Mouse (Mus musculus) layer of hippocampus, postnatal 10 days (tissue): Measurements from ENCODE around the gene 2310022B05Rik. TPM values are rescaled to one million over a fixed set of nuclear protein-coding genes. Genes with fewer than 3 reads are reported as not detected.

Experiments used
- DNase-seq, 2 experiments: peaks; one replicate each; pipeline ENCODE4 v3.0.0; 2021; ENCODE audit warnings: low spot score in 2 of 2
- total RNA-seq, 2 experiments: library from RNA; stranded (reverse); gene quantifications; 2 replicates each; pipeline ENCODE4 v1.2.3; 2021

The 2310022B05Rik gene
- total RNA-seq, 2 experiments from 2014 or later = 96.2 to 106 TPM

GRCm38 (mm10) chr8:124614325-124614724 lies 48.8 kb downstream of the 2310022B05Rik start:
- no peak for DNase-seq

- DNase-seq = peak in 1 of 2 experiments; percentile 45
Observed at GRCm38 (mm10) chr8:124608972-124609353, 54.2 kb downstream of the 2310022B05Rik start.

DNA sequence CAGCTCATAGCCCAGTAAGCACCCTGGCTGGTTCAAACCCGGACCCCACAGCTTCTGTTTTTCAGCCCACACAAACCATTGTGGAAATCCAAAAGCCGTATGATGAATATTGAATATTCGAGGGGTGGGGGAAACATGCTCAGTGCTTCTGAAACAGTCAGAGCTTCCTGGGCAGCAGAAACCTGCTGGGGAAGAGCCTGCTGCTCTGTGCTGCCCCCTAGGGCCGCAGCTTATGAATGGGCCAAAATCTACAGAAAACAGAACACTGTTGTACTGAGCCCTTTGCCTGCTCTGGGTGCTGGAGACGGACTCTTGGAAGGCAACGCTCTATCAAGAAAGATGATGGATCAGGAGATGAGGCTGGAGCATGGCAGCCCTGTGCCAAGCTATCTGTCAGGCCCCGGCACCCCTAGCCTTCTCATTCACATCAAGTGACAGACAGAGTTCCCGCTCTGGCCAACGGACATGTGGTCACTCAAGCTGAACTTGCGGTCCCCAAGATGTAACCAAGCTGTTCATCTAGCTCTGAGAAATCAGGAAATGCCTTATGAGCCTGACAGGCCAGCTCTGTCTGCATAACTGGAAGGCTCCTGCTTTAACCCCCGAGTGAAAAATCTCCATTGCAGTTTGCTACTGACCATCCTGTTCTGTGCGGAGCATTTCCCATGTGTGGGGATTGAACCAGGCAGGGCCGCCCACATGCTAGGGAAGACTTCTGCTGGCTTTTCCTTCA lies 54.8 kb downstream of the 2310022B05Rik start:
- peak; percentile 62 to 65 for DNase-seq

- DNase-seq = no peak
Observed at GRCm38 (mm10) chr8:124604066-124604465, 59.1 kb downstream of the 2310022B05Rik start.

- DNase-seq = no peak
Observed at GRCm38 (mm10) chr8:124589393-124589792, 73.8 kb downstream of the 2310022B05Rik start.

- DNase-seq = no peak
Observed at GRCm38 (mm10) chr8:124586556-124586955, 76.6 kb downstream of the 2310022B05Rik start.

Other genes with a start within 250 kb of the 2310022B05Rik start
- 100 to 1,000 TPM; 102 to 111 TPM for gene Pgbd5, start 223.7 kb downstream of the 2310022B05Rik start, total RNA-seq
- 10 to 100 TPM; 34.7 to 38.7 TPM for gene Cog2, start 142.6 kb downstream of the 2310022B05Rik start, total RNA-seq
- gene Agt, start 93.7 kb downstream of the 2310022B05Rik start, total RNA-seq = 10 to 100 TPM; 31.6 to 42.5 TPM
- under 1 TPM in 1 of 2 experiments, not detected in 1; 0.13 TPM for gene Capn9, start 87.3 kb downstream of the 2310022B05Rik start, total RNA-seq
- 10 to 100 TPM; 59.3 to 61.0 TPM for gene Ttc13, start 58.6 kb upstream of the 2310022B05Rik start, total RNA-seq
- 10 to 100 TPM; 15.6 to 20.2 TPM for gene Arv1, start 58.8 kb upstream of the 2310022B05Rik start, total RNA-seq
- under 1 TPM; 0.25 to 0.37 TPM for gene Fam89a, start 88.5 kb upstream of the 2310022B05Rik start, total RNA-seq
- gene Trim67, start 129.7 kb upstream of the 2310022B05Rik start, total RNA-seq = 10 to 100 TPM; 49.8 to 53.1 TPM
- 10 to 100 TPM; 57.8 to 62.8 TPM for gene Gnpat, start 199.7 kb upstream of the 2310022B05Rik start, total RNA-seq
- gene 2810004N23Rik, start 199.8 kb upstream of the 2310022B05Rik start, total RNA-seq = 10 to 100 TPM; 21.5 to 22.0 TPM
- gene Exoc8, start 234.3 kb upstream of the 2310022B05Rik start, total RNA-seq = 10 to 100 TPM; 37.5 to 37.9 TPM
- 10 to 100 TPM; 13.6 to 16.6 TPM for gene Sprtn, start 234.5 kb upstream of the 2310022B05Rik start, total RNA-seq